Mouse (Mus musculus): ENCODE data around the gene Nfam1.
A peak's percentile ranks its signal among the peaks of the same experiment; 100 is the strongest.

Nfam1 gene

DNA sequence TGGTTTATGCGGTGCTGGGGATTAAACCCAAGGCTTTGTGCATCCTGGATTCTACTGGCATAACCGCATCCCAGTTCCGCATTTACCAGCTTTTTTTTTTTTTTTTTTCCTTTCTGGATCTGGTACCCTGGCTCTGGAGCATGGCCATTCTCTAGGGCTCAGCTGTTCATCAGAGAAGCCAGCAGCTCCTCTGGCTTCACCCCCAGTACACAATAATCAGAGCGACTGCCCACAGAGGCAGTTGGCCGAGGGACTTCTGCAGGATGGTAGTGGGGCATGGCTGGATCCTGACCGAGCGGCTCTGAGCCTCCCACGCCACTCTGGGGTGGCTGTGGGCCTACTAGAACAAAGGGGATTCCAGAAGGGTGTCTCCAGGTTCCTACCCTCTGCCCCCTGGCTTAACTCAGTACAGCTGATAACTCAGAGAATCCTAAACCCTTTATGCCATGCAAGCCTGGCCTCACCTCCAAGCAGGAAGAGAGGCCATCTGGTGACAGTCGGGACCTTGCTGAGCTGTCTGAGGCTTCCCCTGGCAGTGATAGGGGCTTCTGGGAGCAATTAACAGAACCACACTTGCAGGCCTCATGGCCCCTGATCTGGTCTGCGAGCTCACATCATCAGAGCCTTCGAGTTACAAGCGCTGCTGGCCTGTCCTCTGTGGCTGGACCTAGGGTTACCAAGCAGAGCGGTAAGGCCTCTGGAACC lies 40.9 kb downstream of the Nfam1 start:
- no peak for DNase-seq

DNA sequence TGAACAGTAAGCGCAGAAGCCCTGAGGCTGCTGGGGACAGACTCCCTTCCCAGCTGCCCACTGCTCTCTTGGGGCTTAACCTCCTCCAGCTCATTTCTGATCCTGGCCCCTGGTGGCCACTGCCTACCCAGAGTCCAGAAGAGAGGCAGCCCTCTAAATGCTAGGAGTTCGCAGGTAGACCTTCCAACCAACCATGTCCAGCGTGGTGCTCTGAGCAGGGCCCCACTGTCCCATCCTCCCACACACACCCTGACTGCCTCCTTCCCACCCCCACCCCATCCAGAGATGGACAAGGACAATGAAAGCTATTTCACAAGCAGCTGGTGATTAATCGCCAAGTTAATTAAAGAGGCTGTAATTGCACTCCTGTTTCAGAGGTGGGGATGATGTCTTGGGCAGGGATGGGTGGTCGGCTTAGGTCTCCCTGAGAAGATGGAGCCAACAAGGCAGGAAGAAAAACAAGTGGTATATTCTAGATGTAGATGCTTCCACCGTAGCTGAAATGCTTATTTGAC lies 43.9 kb downstream of the Nfam1 start:
- DNase-seq = no peak

DNA sequence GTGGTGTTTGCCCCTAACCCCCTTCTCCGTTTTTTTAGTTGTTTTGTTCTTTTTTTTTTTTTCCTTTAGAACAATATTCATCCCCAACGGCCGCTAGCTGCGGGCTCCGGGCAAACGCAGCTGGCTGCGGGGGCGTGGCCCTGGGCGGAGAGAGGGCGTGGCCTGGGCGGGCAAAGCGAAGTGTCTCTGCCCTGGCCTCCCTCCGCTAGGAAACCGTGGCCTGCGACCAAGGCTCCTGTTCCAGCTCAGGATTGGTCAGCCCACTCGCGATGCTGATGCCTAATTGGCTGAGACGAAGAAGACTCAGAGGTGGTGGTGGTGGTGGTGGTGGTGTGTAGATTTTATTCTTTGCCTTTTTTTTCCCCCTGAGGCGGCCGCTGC lies 45.4 kb downstream of the Nfam1 start, which contains the start of gene Tcf20:
Gene Tcf20, minus strand, starts transcription at position 141 of the 381 bp plus-strand sequence.
- peak; percentile 96 to 98 for DNase-seq

DNA sequence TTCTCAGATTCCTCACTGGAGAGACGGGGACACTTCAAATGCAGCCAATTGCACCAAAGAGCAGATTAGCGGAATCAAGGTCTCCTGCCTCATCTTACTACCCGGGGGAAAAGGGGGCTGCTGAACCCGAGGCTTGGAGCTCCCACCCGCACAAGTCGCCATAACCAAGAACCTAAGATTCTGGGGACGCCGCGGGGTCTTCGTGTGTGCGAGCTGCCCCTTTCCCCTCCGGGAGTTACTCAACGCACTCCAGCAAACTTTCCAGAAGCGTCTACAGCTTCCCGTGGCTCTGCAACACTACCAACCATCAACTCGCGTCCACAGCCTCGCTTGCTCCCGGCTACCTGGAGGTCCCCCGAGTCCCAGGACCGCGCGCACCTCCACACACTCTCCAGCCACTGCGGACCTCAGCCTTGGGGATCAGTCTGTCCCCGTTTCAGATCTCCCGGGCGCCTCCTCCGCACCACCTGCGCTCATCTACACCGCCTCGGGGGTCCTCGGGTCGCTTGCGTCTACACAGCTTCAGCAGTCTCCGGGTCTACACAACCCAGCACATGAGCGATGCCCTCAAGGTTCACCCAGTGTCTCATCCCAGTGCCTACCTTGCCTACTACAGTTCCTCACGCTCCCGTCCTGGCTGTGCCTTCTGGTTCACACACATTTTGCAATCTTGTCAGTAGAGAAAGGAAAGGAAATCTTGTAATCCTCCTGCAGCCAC lies 45.9 kb downstream of the Nfam1 start:
- DNase-seq = peak; percentile 28 to 42

DNA sequence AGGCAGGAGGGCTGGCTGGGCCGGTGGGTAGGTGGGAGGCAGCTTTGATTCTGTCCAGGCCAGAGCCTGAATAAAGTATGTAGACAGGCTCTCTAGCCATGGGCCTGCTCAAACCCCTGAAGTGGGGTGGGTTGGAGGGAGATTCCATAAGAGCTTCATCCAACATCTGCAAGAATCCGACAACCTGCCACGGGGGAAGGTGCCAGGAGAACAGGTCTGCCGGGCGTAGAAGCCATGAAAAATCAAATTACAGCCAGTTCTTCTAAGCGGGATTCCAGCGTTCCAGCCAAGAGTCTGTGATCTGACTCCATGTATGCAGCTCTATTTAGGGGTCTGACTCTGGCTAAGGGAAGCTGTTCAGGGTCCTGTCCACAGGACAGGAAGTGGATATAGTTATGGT lies 48.5 kb downstream of the Nfam1 start:
- DNase-seq = no peak

DNA sequence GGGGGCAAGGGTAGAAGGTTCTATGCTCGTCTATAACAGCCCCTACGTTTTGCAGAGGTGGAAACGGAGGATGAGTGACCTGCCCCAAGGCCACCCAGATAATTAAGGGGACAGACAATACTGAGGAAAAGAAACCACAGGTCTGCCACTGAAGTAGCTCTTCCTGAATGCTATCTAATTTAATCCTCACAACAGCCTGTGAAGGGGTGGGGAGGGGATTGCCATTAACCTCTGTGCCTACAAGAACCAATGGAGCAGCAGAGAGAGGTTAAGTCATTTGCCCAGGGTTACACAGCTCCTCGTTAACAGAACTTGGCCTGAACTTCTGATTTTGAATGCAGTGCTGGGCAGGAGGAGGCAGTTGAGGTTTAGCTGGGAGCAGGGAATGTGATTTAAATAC lies 49.0 kb downstream of the Nfam1 start:
- DNase-seq = no peak

DNA sequence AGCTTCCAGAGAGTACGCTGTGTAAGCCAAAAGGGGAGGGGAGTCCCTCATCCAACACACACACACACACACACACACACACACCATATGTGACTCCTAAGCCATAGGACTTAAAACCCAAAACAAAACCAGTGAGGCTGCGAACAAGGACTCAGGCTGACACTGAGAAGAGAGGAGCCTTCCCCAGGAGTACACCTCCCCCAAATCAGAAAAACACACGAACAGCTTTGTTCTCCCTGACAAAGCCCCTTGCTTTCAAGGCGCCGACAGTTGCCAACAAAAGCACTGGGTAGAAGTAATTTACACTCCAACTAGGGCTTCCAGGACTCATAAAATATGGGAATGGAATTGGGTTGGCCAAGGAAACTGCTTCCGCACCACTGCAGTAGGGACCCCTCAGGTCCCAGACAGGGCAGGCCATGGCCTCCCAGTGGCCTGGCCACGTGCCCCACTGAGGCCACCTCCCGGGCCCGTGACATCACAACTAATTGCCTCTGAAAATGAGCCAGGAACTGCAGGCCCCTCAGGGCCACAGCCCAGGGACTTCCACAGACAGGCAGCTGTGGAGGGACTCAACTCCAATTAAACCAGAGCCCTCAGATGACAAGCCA lies 49.6 kb downstream of the Nfam1 start:
- peak; percentile 67 to 76 for DNase-seq

DNA sequence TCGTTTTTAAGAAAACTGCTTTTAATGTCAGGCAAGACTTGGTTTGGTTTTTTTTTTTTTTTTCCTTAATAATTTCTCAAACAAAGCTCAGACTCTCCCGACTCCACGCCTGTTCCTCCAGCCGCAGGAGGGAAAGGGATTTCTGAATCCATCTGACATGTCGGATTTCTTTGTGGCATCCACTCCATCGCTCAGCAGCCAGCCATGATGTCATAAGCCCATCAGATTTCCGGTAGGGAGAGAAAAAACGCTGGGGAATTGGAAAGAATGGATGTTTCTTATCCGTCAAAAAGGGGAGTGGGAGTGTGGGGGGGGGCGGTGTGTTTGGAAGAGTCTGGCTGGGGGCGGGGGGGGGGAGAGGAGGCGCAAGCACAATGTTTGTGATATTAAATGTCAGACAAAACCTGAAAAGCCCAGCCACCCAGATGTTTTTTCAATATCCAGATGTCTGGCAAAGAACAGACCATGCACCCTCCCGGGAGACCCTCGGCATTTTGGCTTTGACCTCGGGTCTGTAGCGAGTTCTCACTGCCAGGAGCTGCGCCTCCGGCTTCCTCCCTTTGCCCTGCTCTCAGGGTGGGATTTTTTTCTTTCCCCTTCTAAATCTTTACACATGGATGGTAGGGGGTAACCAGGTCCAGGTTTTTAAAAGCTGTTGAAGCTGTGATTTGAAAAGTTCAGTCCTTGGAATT lies 50.2 kb downstream of the Nfam1 start:
- peak in 1 of 2 experiments; percentile 17 for DNase-seq

DNA sequence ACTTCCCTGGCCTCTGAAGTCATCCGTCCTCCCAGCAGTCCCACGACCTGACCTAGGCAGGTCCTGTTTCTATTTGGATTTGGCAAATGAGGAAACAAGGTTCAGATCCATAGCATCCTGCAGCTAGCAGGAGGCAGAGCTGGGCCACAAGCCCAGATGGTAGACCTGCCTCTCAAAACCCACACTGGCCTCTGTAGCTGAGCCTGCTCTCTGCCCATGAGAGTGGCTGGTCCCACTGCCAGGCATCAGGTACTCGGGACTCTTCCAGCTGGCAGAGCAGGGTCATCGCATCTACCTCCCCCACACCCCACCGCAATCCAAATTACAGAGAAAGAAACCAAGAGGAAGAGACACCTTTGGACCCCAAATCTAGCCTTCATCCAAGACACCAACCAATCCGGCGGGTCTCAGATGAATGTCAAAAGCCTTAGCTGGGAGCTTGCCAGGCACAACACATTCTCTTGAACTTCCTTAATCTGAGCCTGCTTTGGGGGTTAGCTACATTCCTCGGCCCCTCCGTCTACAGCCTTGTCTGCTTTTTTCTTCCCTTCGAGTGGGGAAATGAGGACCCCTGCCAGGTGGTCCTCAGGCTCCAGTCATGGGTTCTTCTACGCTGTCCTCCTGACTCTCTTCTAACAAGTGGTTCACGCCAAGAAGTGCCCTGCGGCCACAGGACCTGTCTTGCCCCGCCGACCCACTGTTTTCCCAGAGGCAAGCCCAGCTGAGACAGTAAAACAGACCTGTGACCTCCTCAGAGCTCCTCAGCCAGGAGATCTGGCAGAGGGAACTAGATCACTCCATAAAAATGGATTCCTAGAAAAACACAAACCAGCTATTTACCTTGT lies 51.2 kb downstream of the Nfam1 start:
- peak in 1 of 2 experiments; percentile 42 for DNase-seq

DNA sequence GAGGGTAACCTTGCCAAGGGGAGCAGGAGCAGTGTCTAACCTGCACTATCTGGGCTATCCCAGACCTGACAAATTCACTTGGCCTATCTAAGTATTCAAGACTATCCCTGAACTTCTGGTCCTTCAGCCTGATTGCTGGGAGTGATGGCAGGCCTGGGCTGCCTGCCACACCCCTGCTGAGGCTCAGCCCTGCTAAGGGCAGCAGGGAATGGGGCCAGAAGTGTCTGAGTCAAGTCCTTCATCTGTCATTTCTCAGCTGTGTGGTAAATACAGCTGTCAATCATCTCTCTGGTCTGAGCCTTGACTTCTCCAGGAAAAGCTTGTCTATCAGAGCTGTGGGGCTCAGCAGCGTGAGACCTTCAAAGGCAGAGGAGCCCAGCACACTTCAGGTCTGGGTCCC lies 53.6 kb downstream of the Nfam1 start:
- no peak for DNase-seq

DNA sequence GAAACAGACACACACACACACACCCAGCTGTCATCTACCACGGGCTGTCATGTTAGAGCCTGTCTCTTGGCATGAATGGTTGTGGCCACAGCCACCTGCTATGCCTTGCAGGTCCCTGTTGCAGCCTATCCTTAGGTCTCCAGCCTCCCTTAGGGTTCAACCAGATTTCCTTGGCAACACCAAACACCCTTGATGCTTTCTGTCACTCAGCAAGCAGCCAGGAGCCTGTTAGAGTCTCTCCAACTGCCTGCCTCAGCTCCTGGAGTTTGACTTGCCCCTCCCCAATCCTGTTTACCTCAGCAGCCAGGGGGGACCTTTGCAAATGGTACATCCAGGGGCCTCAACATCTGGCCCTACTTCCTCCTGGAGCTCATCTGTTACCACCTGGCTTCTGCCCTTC lies 58.6 kb downstream of the Nfam1 start:
- no peak for DNase-seq

DNA sequence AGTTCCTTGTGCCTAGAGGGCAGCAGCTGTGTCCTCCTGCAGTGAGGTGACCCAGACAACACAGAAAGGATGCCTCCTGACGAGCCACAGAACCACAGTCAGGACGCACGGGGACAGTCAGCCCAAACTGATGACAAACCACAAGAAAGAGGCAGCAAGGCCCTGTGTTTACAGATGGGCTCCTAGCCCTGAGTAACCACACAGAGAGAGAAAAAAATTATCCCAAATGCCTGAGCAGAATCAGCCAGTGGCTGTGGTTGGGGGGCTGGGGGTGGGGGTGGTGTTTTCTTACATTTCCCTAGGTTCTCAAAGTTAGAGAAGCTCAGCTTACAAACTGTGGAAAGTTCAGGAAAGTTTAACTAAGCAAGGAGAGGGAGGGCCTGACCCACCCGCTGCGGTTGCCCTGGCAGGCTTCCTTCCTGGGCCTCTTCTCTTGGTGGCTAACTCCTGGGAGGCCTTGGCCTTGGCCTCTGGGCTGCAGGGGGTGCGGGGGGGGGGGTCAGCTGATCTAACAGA lies 63.8 kb downstream of the Nfam1 start:
- no peak for DNase-seq

DNA sequence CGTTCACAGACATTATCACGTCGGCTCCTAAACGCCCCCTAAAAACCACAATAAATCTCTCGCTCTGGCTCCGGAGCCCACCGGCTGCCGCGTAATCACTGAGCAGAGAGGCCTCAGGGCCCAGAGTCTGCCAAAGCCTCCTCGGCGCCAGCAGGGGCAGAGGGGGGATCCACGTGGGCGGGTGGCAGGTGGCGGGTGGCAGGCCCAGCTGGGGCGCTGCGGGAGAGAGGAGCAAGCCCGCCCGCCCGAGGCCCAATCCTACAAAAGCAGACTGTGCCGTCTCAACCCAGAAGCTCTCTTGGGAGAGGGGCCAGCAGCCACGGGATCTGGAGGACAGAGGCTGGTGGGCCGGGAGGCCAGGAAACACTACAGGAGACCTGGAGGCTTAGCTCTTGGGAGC lies 64.7 kb downstream of the Nfam1 start:
- peak; percentile 48 to 66 for DNase-seq

DNA sequence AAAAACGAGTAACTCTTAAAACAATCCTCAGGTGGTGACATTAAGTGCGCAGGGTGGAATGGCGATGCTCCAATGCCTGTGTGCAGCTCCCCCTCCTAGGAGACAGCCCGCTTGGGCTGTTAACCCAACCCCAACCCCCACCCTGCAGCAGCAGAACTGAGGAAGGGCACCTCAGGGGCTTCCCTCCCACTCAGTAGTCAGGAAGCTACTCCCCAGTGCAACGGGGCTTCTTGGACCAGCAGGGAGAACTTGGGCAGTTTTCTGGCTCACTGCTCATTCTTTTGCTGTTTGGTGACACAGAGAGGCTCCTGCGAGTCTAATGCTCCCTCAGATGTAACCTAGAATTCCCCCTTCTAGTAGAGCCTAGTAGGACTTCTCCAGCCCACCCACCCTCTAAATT lies 65.2 kb downstream of the Nfam1 start:
- DNase-seq = no peak

DNA sequence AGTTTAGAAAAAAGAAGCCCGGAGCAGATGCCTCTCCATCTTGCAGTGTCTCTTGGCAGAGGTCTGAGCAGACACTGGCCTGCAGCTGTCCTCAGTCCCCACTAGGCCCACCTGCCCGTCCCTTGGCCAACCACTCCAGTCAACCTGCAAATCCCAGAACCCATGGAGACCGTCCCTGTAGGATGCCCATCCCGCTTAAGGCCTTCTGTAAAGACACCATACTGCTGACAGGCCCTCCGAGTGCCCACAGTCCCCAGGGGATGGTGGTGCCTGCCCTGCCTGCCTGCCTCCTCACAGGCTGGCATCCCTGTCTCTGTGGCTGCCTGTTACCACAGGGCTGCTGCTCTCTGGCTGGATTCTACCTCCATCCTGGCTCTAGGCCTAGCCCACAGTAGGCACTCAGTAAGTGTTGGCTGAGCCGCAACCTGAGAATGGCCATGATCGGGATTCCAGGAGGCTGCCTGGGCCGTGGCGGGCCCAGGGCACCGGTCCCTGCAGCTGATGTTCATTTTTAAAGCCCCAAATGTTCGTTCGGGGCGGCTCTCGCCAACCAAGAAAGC lies 68.8 kb downstream of the Nfam1 start:
- DNase-seq = no peak

DNA sequence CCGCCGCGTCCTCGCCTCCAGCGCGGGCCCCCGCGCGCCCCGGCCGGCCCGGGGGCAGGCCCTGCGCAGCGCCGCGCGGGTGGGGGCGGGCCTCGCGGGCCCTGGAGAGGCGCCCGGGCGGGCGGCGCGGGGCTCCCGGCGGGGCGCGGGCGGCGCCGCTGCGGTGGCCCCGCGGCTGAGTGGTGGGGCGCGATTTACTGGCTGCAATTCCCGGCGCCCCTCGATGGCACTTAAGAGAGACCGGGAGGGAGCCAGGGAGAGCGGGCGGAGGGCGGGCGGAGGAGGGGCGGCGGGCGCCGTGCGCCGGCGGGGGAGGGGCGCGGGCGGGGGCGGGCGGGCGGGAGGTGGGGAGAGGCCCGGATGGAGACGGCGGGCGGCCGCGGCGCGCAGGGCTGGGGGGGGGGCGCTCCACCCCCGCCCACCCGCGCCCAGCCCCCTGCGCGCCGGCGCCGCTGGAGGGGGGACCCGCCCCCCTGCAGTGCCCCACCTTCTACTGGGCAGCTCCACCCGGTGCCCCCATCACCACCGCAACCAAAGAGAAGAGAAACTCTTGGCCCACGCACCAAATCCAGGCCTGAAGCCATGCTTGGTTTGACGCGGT lies 69.5 kb downstream of the Nfam1 start:
- peak; percentile 41 to 53 for DNase-seq

DNA sequence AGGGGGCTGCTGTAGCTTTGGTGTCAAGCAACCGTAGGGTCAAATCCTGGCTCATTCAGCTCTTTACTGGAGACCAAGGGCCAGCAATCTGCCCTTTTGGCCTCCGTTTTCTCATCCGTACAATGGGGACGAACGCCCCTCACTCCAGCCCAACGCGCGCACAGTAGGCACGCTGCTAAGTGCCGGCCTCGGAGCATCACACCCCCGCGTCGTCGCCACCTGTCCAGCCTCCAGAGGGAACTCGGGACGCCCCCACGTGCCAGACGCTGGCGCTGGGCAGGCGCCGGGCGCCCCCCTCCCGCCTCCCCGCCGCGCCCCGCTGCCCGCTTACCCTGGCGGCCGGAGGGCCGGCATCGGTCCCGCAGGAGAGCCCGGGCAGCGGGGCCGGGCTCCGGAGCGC lies 70.0 kb downstream of the Nfam1 start:
- DNase-seq = no peak

DNA sequence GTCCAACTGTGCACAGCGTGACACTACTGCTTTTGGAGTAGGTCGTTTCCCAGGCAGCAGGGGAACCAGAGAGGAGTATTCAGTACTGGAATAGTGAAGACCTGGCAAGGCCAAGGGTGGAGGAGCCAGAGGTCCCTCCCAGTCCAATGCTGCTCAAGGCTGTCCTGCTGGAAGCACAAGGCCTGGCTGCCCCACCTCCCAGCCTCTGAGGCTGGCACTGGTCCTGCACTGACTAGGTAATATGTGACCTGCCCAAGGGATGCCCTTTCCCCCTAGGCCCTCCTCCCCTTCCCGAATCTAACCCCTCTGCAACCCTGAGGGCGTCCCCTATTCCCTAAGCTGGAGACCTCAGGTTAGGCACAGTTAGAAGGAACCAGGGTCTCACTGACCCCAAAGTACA lies 70.6 kb downstream of the Nfam1 start:
- no peak for DNase-seq

DNA sequence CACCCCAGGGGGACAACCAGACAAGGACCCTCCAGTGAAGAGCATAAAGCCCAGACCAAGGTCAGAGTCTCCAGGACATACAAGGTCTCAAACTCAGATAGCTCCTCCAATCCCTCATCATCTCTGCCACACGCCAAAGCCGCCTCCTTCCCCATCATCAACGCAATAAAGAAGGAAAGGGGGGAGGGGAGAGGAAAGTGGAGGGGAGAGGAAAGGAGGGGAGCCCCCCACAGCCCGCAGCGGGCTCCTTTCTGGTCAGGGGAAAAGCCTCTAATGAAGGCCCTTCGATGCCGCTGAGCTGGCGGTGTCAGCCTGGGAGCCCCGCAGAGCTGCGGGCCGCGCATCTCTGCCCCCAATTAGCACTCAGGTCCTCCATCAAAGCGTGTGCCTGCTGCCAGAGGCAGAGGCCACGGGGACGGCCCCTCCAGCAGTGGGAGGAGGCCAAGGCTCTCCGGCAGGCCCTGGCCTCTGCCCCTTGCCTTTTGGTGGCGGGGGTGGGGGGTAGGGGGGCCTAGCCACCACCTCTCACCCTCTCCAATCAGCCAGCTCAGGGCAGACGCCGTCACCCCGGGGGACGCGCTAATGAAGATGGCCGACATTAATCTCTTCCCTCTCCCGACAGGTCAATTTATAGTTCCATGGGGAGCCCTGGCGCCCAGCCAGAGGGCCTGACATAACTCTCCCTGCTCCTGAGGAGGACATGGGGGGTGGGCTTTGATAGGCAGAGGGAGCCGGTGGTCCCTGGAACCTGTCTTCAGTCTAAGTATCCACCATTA lies 72.1 kb downstream of the Nfam1 start:
- DNase-seq = peak; percentile 60 to 71

DNA sequence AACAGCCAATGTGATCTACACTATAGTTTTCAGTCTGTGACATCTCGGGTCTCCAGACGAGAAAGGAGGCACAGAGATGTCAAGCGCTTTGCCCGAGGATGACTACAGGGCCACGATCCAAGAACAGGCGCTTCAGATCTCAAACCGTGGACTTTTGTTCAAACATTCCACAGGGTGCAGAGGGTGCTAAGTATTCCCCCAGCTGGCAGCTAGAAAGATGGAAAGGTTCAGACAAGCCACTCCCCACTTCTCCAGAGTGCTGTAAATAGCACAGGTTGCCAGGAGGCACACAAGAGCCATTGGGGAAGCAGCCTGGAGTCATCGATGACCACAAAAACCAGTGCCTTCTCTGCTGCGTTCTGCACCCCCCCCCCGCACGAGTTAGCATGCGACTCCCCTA lies 74.0 kb downstream of the Nfam1 start:
- no peak for DNase-seq
